21 mouse cellular contexts compared by ENCODE assay signal in genomic region chr12:69306333-69306732, GRCm38 (mm10). TPM values are rescaled to one million over a fixed set of nuclear protein-coding genes. Genes with fewer than 3 reads are reported as not detected.
DNase-seq lines count a peak whose midpoint lies in the region; ATAC-seq lines count a peak whose summit lies in the region.
"Had no signal": no experiment of that assay in that cellular context is flagged by ENCODE, and none has a peak within 500 bp of the region (broad histone marks: within the 10 kb centered on the region; RNA-seq: fewer than 3 reads in every experiment).

No protein-coding gene starts in this region.

- intact Hi-C loops in heart, postnatal 25 days (cut with DNase I), result loop anchor here (5.0 kb wide), 1 partner anchor 36 kb away; no protein-coding TSS in a partner anchor

- DNase-seq in heart, adult 11 months, result peak; percentile 91
- DNase-seq in heart, postnatal 25 days (ENCODE audit: low spot score), result no peak
- DNase-seq in R1 (ENCODE audit: low read depth, low spot score), result peak; percentile 38
- peak; percentile 27 for DNase-seq in ZHBTc4 (ENCODE audit: low read depth, low spot score)
- DNase-seq in embryo, embryonic 9.5 days (ENCODE audit: extremely low spot score), result no peak
- DNase-seq: adrenal gland, adult 2 months; adrenal gland, adult 8-10 months; adrenal gland, postnatal 10 days; adrenal gland, postnatal 14 days; adrenal gland, postnatal 25 days; adrenal gland, postnatal 36 days; B cell, adult 2 months; cerebellum, adult 11 months; cerebellum, adult 11-12 months; cerebellum, adult 18-20 months; cerebellum, adult 2 months; cerebellum, adult 8-10 months had no signal

- no peak for ATAC-seq in frontal cortex, adult (ENCODE audit: low TSS enrichment)
- ATAC-seq: activated CD4-positive, CD25-positive, alpha-beta regulatory T cell, adult 4 months; CD4-positive, CD25-positive, alpha-beta regulatory T cell, adult 4 months; Patski had no signal

RNA-seq across cellular contexts. Expression of gene Klhdc2, which starts 9.9 kb away (rescaled TPM):
- 100 to 1,000 TPM; 103 to 105 TPM for total RNA-seq in heart, postnatal 25 days (2021)

RNA-seq across cellular contexts. Expression of gene Nemf, which starts 50.6 kb away (rescaled TPM):
- 10 to 100 TPM; 24.0 to 24.4 TPM for total RNA-seq in heart, postnatal 25 days (2021)

Comparison
In these comparisons a context has a peak if more than half of its experiments do, and no peak if none do; other contexts are left out.
1. DNase-seq: peak in heart, adult 11 months (single experiment), R1 (single experiment) and ZHBTc4 (single experiment); none in heart, postnatal 25 days (single experiment) and embryo, embryonic 9.5 days (single experiment).